Comparison of ENCODE assay signal across 8 mouse cellular contexts in genomic region chr9:95813721-95814531, GRCm38 (mm10). TPM values are rescaled to one million over a fixed set of nuclear protein-coding genes. Genes with fewer than 3 reads are reported as not detected.
DNase-seq lines count a peak whose midpoint lies in the region; ATAC-seq and TF ChIP-seq lines count a peak whose summit lies in the region.

No protein-coding gene starts in this region.

- WGBS in embryonic facial prominence, embryonic 10.5 days: 40% methylated on average over 20 of the region's 20 CpGs
- WGBS in hindbrain, embryonic 15.5 days: 30% methylated on average over 20 of the region's 20 CpGs
- 22% methylated on average over 20 of the region's 20 CpGs for WGBS in midbrain, embryonic 15.5 days
- 87% methylated on average over 20 of the region's 20 CpGs for WGBS in liver, embryonic 11.5 days

- H3K36me3 ChIP-seq in embryonic facial prominence, embryonic 10.5 days (replicated peaks): no peaks in the 10 kb centered on the region
- H3K36me3 ChIP-seq in hindbrain, embryonic 15.5 days: no peaks in the 10 kb centered on the region
- H3K36me3 ChIP-seq in midbrain, embryonic 15.5 days (replicated peaks): no peaks in the 10 kb centered on the region
- no peaks in the 10 kb centered on the region for H3K36me3 ChIP-seq in liver, embryonic 11.5 days (ENCODE audit: control insufficient read depth, insufficient read depth, low read length)

- H3K27ac ChIP-seq in gastrocnemius, adult 2 months: no peak overlapping the region
- H3K27ac ChIP-seq in embryonic facial prominence, embryonic 10.5 days (replicated peaks): peak overlapping the region; percentile 59
- 0 out of 2 replicates have a peak overlapping the region, but pooled peaks have one; percentile 2 for H3K27ac ChIP-seq in hindbrain, embryonic 15.5 days (replicated peaks)
- H3K27ac ChIP-seq in midbrain, embryonic 15.5 days: 0 out of 2 replicates have a peak overlapping the region, but pooled peaks have one; percentile 18
- H3K27ac ChIP-seq in liver, embryonic 11.5 days (ENCODE audit: low read depth, low read length): no peak overlapping the region

- no peak overlapping the region for H3K9ac ChIP-seq in hindbrain, embryonic 15.5 days
- H3K9ac ChIP-seq in midbrain, embryonic 15.5 days: no peak overlapping the region
- H3K9ac ChIP-seq in liver, embryonic 11.5 days (ENCODE audit: low read depth, low read length): no peak overlapping the region

- peaks cover 15% of the 10 kb centered on the region for H3K4me1 ChIP-seq in embryonic facial prominence, embryonic 10.5 days
- H3K4me1 ChIP-seq in hindbrain, embryonic 15.5 days (replicated peaks): 0 out of 2 replicates have a peak, but pooled peaks cover 7% of the 10 kb centered on the region
- peaks cover 8% of the 10 kb centered on the region; the same call in 1 of the 2 replicates for H3K4me1 ChIP-seq in midbrain, embryonic 15.5 days
- no peaks in the 10 kb centered on the region for H3K4me1 ChIP-seq in liver, embryonic 11.5 days (replicated peaks; ENCODE audit: control insufficient read depth, insufficient read depth, low read length)

- DNase-seq in gastrocnemius, adult 2 months: no peak
- DNase-seq in gastrocnemius, adult 18-20 months (ENCODE audit: low spot score): no peak
- DNase-seq in embryonic facial prominence, embryonic 10.5 days (ENCODE audit: low spot score): peak; percentile 36
- no peak for DNase-seq in right cerebral cortex, postnatal 14 days
- DNase-seq in liver, embryonic 11.5 days (ENCODE audit: low spot score): no peak
- DNase-seq in ovary, postnatal 14 days (ENCODE audit: low spot score): no peak

- no peaks in the 10 kb centered on the region for H3K27me3 ChIP-seq in embryonic facial prominence, embryonic 10.5 days (replicated peaks; ENCODE audit: low read depth, poor library complexity, severe bottlenecking)
- no peaks in the 10 kb centered on the region for H3K27me3 ChIP-seq in hindbrain, embryonic 15.5 days
- no peaks in the 10 kb centered on the region for H3K27me3 ChIP-seq in midbrain, embryonic 15.5 days (replicated peaks)
- H3K27me3 ChIP-seq in liver, embryonic 11.5 days (replicated peaks; ENCODE audit: control insufficient read depth, insufficient read depth, low read length): no peaks in the 10 kb centered on the region

- peak; percentile 66 for ATAC-seq in hindbrain, embryonic 15.5 days (ENCODE audit: low FRiP score, low read depth)
- ATAC-seq in midbrain, embryonic 15.5 days (replicated peaks): peak; percentile 65; the same call in 1 of the 2 replicates
- ATAC-seq in liver, embryonic 11.5 days (replicated peaks; ENCODE audit: low FRiP score): no peak

- intact Hi-C loops in gastrocnemius, adult 2 months (cut with DNase I): no loop called here

- no peak for TF ChIP-seq CTCF in gastrocnemius, adult 2 months (IDR thresholded peaks at IDR 0.05)

- no peaks in the 10 kb centered on the region for H3K9me3 ChIP-seq in embryonic facial prominence, embryonic 10.5 days
- H3K9me3 ChIP-seq in hindbrain, embryonic 15.5 days: no peaks in the 10 kb centered on the region
- H3K9me3 ChIP-seq in midbrain, embryonic 15.5 days: no peaks in the 10 kb centered on the region
- no peaks in the 10 kb centered on the region for H3K9me3 ChIP-seq in liver, embryonic 11.5 days (ENCODE audit: control insufficient read depth, low read length)

- 0 out of 2 replicates have a peak overlapping the region, but pooled peaks have one; percentile 26 for H3K4me2 ChIP-seq in hindbrain, embryonic 15.5 days
- H3K4me2 ChIP-seq in midbrain, embryonic 15.5 days: no peak overlapping the region
- no peak overlapping the region for H3K4me2 ChIP-seq in liver, embryonic 11.5 days

- peak overlapping the region; percentile 23 for H3K4me3 ChIP-seq in gastrocnemius, adult 2 months
- H3K4me3 ChIP-seq in embryonic facial prominence, embryonic 10.5 days: no peak overlapping the region
- H3K4me3 ChIP-seq in hindbrain, embryonic 15.5 days: no peak overlapping the region
- H3K4me3 ChIP-seq in midbrain, embryonic 15.5 days: no peak overlapping the region
- no peak overlapping the region for H3K4me3 ChIP-seq in liver, embryonic 11.5 days (ENCODE audit: low read depth, low read length)

RNA-seq across cellular contexts. Expression of gene Pls1, which starts 31.2 kb away (rescaled TPM):
- under 1 TPM in 1 of 2 experiments, not detected in 1; 0.06 TPM for total RNA-seq in gastrocnemius, adult 2 months (2021)
- under 1 TPM in 1 of 2 experiments, not detected in 1; 0.16 TPM for total RNA-seq in gastrocnemius, adult 18-20 months (2021)
- 7.5 and 8.7 TPM in 2 replicates for polyA plus RNA-seq in embryonic facial prominence, embryonic 10.5 days (2016; fragmentation: Nextera tagmentation; extraction: Ambion mirVana)
- 1.9 and 2.9 TPM in 2 replicates for polyA plus RNA-seq in hindbrain, embryonic 15.5 days (2015; fragmentation: Nextera tagmentation; extraction: Ambion mirVana)
- polyA plus RNA-seq in midbrain, embryonic 15.5 days (2015; fragmentation: Nextera tagmentation; extraction: Ambion mirVana): 2.6 and 2.8 TPM in 2 replicates
- 12.4 and 12.8 TPM in 2 replicates for polyA plus RNA-seq in liver, embryonic 11.5 days (2014; fragmentation: Nextera tagmentation; extraction: Ambion mirVana)

RNA-seq across cellular contexts. Expression of gene Atr, which starts 43.5 kb away (rescaled TPM):
- total RNA-seq in gastrocnemius, adult 2 months (2021): 1 to 10 TPM; 4.2 to 5.2 TPM
- total RNA-seq in gastrocnemius, adult 18-20 months (2021): 1 to 10 TPM; 3.5 to 3.8 TPM
- polyA plus RNA-seq in embryonic facial prominence, embryonic 10.5 days (2016; fragmentation: Nextera tagmentation; extraction: Ambion mirVana): 21.8 and 22.9 TPM in 2 replicates
- 10.1 and 10.9 TPM in 2 replicates for polyA plus RNA-seq in hindbrain, embryonic 15.5 days (2015; fragmentation: Nextera tagmentation; extraction: Ambion mirVana)
- 12.3 and 14.2 TPM in 2 replicates for polyA plus RNA-seq in midbrain, embryonic 15.5 days (2015; fragmentation: Nextera tagmentation; extraction: Ambion mirVana)
- 18.3 and 19.9 TPM in 2 replicates for polyA plus RNA-seq in liver, embryonic 11.5 days (2014; fragmentation: Nextera tagmentation; extraction: Ambion mirVana)

Comparison
In these comparisons a context has a peak if more than half of its experiments do, and no peak if none do; other contexts are left out.
1. H3K27ac ChIP-seq: peak in embryonic facial prominence, embryonic 10.5 days (single experiment), hindbrain, embryonic 15.5 days (single experiment) and midbrain, embryonic 15.5 days (single experiment); none in gastrocnemius, adult 2 months (single experiment) and liver, embryonic 11.5 days (single experiment).